Mouse (Mus musculus) lung, adult 2 months (tissue): Measurements from ENCODE around the gene Cd81.

Experiments used
- CTCF ChIP-seq: fragments of 200-500 bp; IDR thresholded peaks from 2 replicates; pipeline ENCODE4 v1.5.1; 2011; ENCODE audit warnings: mild to moderate bottlenecking, low read length, control low read depth; ENCODE audit not compliant: insufficient read depth
- POLR2A ChIP-seq: fragments of 200-500 bp; IDR thresholded peaks from 2 replicates; pipeline ENCODE4 v1.6.1; 2011; ENCODE audit warnings: low read depth, mild to moderate bottlenecking, control low read depth, low read length, borderline replicate concordance; ENCODE audit errors: extremely low read depth

- TF ChIP-seq CTCF (no peak), POLR2A (no peak)
These were observed 2.4 kb upstream of the Cd81 start for GRCm38 (mm10) chr7:143049841-143050816.
